Mouse (Mus musculus) hindbrain, embryonic 16.5 days (tissue): ENCODE results near the gene Gas2l3. TPM values are rescaled to one million over a fixed set of nuclear protein-coding genes. Genes with fewer than 3 reads are reported as not detected.
A peak's percentile ranks its signal among the peaks of the same experiment; 100 is the strongest.

ENCODE experiments used
- ATAC-seq: fragments of 200-750 bp; cut with Nextera tagmentation; 2 replicates; pipeline ENCODE4 v1.8.0; 2017; ENCODE audit warnings: moderate TSS enrichment, moderate library complexity
- H3K27ac ChIP-seq: fragments of 300-500 bp; sonication (generic); 2 replicates; pipeline ENCODE4 v1.5.1; 2014; ENCODE audit warnings: low read depth, mild to moderate bottlenecking, control low read depth, low read length, moderate library complexity
- H3K27me3 ChIP-seq: fragments of 300-500 bp; sonication (generic); replicated peaks from 2 replicates; pipeline ENCODE4 v1.6.1; 2014; ENCODE audit warnings: low read length; ENCODE audit not compliant: control insufficient read depth, insufficient read depth
- H3K36me3 ChIP-seq: fragments of 300-500 bp; sonication (generic); 2 replicates; pipeline ENCODE4 v1.6.1; 2014; ENCODE audit warnings: mild to moderate bottlenecking, low read length, moderate library complexity, mixed read lengths; ENCODE audit not compliant: control insufficient read depth, insufficient read depth
- H3K4me1 ChIP-seq: fragments of 300-500 bp; sonication (generic); 2 replicates; pipeline ENCODE4 v1.6.1; 2014; ENCODE audit warnings: low read depth, low read length; ENCODE audit not compliant: control insufficient read depth, insufficient read depth
- H3K4me2 ChIP-seq: fragments of 300-500 bp; sonication (generic); 2 replicates; pipeline ENCODE4 v1.6.1; 2014; ENCODE audit warnings: mild to moderate bottlenecking, low read length, control low read depth, moderate library complexity
- H3K4me3 ChIP-seq: fragments of 300-500 bp; sonication (generic); 2 replicates; pipeline ENCODE4 v1.5.1; 2014; ENCODE audit warnings: mild to moderate bottlenecking, low read length, control low read depth, moderate library complexity
- H3K9ac ChIP-seq: fragments of 300-500 bp; sonication (generic); 2 replicates; pipeline ENCODE4 v1.6.1; 2014; ENCODE audit warnings: low read depth, mild to moderate bottlenecking, control low read depth, low read length, moderate library complexity
- H3K9me3 ChIP-seq: fragments of 300-500 bp; sonication (generic); 2 replicates; pipeline ENCODE4 v1.6.1; 2014; ENCODE audit warnings: mild to moderate bottlenecking, low read length, moderate library complexity; ENCODE audit not compliant: control insufficient read depth
- whole genome bisulfite sequencing: fragments of 180-500 bp; shearing (Covaris S2); extraction: QIAGEN DNeasy Blood & Tissue Kit; methylation state at CpG from one replicate; pipeline ENCODE4 v1.1.7; 2014; 5-methylcytosine and 5-hydroxymethylcytosine counted together
- polyA plus RNA-seq: library from polyadenylated mRNA; unstranded; fragments of >200 nt; fragmentation: Nextera tagmentation; extraction: Ambion mirVana; gene quantifications from 2 replicates; pipeline ENCODE4 v1.2.1, GENCODE M21; 2015

Gene Gas2l3
- polyA plus RNA-seq, 1 experiment from 2014 or later: 6.2 TPM

DNA sequence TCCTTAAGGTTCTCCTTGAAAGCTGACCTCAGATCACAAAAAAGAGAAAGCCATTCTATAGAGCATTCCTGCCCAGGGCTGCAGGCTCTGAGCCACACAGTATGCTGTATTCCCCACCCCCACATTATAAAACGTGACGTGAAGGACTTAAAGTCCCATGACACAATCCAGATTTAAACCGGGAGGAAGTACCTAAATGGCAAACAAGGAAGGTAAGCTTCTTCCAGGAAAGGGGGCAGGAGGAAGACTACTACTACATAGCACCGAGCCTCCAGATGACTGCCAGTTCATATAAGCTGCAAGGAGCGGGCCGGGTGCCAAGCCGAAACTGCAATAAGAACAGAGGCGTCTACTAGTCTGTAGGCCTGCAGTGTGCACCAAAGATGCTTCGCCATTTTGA, 7.8 kb downstream of the Gas2l3 start:
- H3K4me3 ChIP-seq: no peak overlapping the region
- no peak overlapping the region for H3K9ac ChIP-seq
- H3K27ac ChIP-seq: no peak overlapping the region
- peak overlapping the region; percentile 19; the same call in 1 of the 2 replicates for H3K4me2 ChIP-seq
- H3K9me3 ChIP-seq: no peaks in the 10 kb centered on the region
- H3K27me3 ChIP-seq: peaks cover 14% of the 10 kb centered on the region
- H3K4me1 ChIP-seq: peaks cover 3% of the 10 kb centered on the region
- 57% methylated on average over 9 of the region's 9 CpGs for WGBS
- ATAC-seq: no peak
- no peaks in the 10 kb centered on the region for H3K36me3 ChIP-seq

DNA sequence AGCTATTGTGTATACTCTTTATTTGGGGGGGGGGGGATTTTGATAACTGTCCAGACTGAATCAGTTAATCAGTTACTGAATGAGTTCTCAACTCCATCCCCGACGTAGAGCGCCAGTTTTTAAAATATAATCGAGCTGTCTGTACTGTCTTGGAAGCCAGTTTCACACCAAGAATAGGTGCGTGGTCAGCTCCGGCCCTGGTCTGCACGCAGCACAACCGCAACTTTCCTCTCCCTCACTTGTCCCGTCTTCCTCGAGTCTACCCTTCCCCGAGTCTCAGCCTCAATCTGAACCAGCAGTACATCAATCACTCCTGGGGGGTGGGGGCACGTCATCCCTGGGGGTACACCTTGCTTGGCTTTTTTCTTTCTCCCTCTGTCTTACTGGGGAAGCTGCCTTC, 8.4 kb downstream of the Gas2l3 start:
- Histone ChIP-seq H3K9me3 (no peaks in the 10 kb centered on the region), H3K4me2 (peak overlapping the region; percentile 40), H3K4me1 (peaks cover 3% of the 10 kb centered on the region), H3K4me3 (no peak overlapping the region), H3K36me3 (no peaks in the 10 kb centered on the region), H3K27me3 (peaks cover 14% of the 10 kb centered on the region), H3K9ac (no peak overlapping the region), H3K27ac (no peak overlapping the region)
- WGBS: 41% methylated on average over 12 of the region's 12 CpGs
- ATAC-seq: no peak

DNA sequence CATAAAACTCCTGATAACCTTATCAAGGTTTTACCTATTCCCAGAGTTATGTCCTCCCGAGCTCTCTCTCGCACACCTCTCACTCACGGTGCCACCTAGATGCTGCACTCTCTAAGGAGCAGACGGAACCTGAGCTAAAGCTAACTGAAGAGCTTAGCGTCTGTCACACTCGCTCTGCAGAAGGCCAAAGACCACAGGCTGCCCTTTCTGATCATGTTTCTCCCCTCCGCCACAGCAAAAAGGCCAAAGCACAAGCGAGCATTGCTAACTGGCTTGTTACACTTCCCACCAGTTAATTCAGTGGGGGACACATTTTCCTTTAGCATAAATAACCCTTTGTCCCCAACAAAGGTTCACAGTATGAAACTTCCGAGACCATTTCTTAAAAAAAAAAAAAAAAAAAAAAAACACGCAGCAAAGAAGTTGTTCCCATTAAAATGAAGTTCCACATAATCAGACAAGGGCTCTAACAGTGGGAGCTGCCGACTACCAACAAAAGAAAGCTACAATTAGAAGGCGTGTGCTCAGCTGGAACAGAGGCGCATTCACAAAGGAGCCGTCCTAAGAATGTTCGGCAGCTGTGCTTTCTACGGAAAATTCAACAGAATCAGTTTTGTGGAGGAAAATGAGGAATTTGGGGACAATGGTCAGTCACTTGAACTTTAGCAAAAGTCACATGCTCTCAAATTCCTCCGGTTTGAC, 9.1 kb downstream of the Gas2l3 start:
- 15% methylated on average over 17 of the region's 17 CpGs for WGBS
- H3K9me3 ChIP-seq: no peaks in the 10 kb centered on the region
- peaks cover 3% of the 10 kb centered on the region for H3K4me1 ChIP-seq
- H3K27ac ChIP-seq: no peak overlapping the region
- H3K27me3 ChIP-seq: peaks cover 14% of the 10 kb centered on the region
- H3K9ac ChIP-seq: no peak overlapping the region
- H3K4me3 ChIP-seq: no peak overlapping the region
- no peaks in the 10 kb centered on the region for H3K36me3 ChIP-seq
- ATAC-seq: no peak
- H3K4me2 ChIP-seq: peak overlapping the region; percentile 40

DNA sequence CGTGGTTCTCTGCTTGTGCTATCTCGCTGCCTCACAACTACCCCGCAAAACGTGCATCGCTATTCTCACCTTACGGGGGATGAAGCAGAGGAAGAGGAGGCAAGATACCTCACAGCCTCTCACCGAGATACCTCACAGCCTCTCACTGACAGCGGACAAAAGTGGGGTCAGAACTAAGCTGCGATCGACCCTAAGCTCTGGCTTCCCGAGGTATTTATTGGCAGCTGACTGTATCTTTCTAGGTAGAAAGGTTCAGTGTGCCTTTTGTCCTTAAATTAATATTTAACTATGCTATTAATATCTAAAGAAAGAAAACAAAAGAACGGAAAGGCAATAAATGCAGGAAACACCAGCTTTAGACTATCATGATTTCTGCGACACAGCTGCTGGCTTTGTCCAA, 11.0 kb downstream of the Gas2l3 start:
- no peak overlapping the region for H3K27ac ChIP-seq
- 86% methylated on average over 13 of the region's 13 CpGs for WGBS
- H3K4me2 ChIP-seq: no peak overlapping the region
- H3K4me1 ChIP-seq: peaks cover 3% of the 10 kb centered on the region
- H3K9ac ChIP-seq: no peak overlapping the region
- no peak for ATAC-seq
- no peaks in the 10 kb centered on the region for H3K9me3 ChIP-seq
- no peak overlapping the region for H3K4me3 ChIP-seq
- H3K36me3 ChIP-seq: no peaks in the 10 kb centered on the region
- H3K27me3 ChIP-seq: peaks cover 12% of the 10 kb centered on the region

DNA sequence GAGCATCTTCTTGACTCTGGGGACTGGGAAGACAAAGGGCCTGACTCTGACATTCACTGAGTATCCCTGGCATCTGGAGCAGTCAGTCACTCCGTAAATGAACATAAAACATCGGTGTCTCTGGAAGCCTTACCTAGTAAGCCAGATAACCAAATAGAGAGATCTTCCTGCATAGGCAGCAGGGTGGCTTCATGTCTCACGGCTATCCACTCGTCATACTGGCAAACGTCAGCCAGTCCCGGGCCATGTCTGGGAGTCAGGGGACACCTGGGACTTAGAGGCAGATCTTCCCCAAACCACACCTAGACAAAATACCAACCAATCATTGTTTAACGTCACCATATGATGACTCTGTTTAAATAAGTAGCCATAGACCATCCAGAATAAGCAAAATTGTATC, 13.0 kb downstream of the Gas2l3 start:
- ATAC-seq: no peak
- Histone ChIP-seq H3K27ac (no peak overlapping the region), H3K4me3 (no peak overlapping the region), H3K4me1 (peaks cover 3% of the 10 kb centered on the region), H3K27me3 (peaks cover 7% of the 10 kb centered on the region), H3K9ac (no peak overlapping the region), H3K9me3 (no peaks in the 10 kb centered on the region), H3K4me2 (no peak overlapping the region), H3K36me3 (no peaks in the 10 kb centered on the region)
- WGBS: 93% methylated on average over 7 of the region's 7 CpGs

DNA sequence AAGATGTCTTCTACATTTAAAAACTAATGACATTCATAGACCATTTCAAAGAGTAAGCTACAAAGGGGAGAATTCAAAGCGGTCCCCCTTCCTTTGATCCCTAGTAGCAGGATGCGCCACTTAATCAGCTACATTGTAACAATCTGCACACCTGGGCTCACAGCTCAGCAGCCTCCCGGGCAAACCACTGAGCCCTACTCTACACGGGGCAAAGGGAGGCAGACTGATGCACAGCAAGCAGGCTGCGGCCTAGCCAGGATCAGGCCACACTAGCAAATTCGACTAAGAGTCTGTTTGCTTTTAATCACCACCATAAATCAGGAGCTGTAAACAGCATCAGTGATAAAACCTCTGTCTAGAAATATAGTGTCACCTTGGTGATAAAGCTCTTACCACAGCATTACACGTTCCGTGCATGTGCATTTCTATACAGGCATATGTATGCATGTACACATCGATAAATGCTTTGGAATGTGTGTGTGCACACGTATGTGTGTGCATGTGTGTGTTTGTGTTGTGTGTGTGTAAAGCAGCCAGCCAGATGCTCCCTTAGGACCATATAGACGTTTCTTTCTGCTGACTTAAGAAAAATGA, 18.9 kb downstream of the Gas2l3 start:
- WGBS: 83% methylated on average over 11 of the region's 11 CpGs
- Histone ChIP-seq H3K4me3 (no peak overlapping the region), H3K4me2 (no peak overlapping the region), H3K27ac (no peak overlapping the region), H3K9me3 (no peaks in the 10 kb centered on the region), H3K27me3 (no peaks in the 10 kb centered on the region), H3K9ac (no peak overlapping the region), H3K36me3 (no peaks in the 10 kb centered on the region), H3K4me1 (no peaks in the 10 kb centered on the region)
- ATAC-seq: no peak

DNA sequence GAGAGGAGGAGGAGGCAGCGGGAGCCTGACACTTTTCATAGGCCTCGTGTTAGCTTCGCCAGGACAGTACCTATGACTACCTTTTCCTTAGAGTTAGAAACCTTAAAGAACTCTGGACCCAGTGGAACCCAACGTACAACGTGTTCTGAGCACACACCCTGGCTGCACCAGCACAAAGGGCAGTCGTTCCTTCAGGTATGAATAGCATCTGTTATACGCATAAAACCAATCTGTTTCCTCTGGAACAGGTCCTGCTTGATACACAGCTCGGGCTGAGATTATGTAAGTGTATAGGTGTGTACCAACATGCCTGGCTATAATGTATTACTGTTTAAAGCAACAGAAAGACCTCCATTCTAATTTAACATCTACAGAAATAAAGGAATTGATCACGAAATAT, 19.6 kb downstream of the Gas2l3 start:
- Histone ChIP-seq H3K4me3 (no peak overlapping the region), H3K9ac (no peak overlapping the region), H3K9me3 (no peaks in the 10 kb centered on the region), H3K36me3 (no peaks in the 10 kb centered on the region), H3K4me2 (no peak overlapping the region), H3K27ac (no peak overlapping the region), H3K27me3 (no peaks in the 10 kb centered on the region), H3K4me1 (no peaks in the 10 kb centered on the region)
- no peak for ATAC-seq
- WGBS: 93% methylated on average over 9 of the region's 9 CpGs

DNA sequence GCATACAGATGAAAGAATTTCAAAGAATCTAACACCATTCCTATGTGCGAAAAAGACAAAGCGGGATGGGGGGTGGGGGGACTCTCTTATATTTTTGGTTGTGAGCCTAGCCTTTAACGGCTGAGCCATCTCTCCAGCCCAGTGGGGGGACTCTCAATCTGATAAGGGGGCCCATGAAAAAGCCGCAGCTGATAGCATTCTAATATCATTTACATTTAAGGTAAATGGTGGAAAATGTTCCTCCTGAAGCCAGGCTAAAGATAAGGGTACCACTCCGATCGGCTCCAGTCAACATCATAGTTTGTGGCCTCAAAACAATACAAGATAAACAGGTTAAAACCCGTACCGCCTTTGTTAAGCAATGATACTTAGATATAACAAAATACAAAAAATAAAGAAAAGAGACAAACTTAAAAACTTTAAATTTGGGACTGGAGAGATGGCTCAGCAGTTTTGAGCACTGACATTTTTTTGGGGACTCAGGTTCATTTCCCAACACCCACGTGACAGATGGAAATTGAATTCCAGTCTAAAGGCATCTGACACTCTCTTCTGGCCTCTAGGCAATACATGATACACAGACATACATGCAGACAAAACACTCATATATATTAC, 20.5 kb downstream of the Gas2l3 start:
- no peaks in the 10 kb centered on the region for H3K36me3 ChIP-seq
- H3K4me3 ChIP-seq: no peak overlapping the region
- ATAC-seq: no peak
- no peaks in the 10 kb centered on the region for H3K4me1 ChIP-seq
- 93% methylated on average over 9 of the region's 9 CpGs for WGBS
- no peak overlapping the region for H3K4me2 ChIP-seq
- no peaks in the 10 kb centered on the region for H3K9me3 ChIP-seq
- H3K27ac ChIP-seq: no peak overlapping the region
- H3K27me3 ChIP-seq: no peaks in the 10 kb centered on the region
- no peak overlapping the region for H3K9ac ChIP-seq

DNA sequence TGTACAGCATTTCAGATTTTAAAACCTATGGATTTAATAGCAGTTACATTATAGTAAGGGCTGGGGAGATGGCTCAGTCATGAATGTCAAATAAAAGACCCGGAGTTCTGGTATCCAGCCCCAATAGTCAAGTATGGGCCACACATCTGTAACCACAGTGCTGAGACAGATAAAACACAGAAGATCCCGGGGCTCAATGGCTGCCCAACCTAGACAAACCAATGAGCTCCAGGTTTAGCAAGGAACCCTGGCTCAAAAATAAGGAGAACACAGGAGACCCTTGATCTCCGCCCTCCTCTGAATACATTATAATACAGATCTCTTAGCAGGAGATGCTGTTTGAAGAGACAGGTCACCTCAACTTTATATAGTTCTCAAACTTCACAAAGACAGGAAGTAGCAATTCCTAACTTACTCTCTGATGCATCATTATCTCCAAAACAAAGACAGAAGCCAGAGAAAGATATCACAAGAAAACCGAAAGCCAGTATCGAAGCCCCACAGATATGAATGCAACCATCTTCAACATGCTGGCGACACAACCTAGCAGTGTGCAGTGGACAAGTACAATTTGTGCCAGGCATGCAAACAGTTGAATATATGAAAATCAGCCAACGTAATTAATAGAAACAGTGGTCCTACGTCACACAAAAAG, 21.1 kb downstream of the Gas2l3 start:
- no peak overlapping the region for H3K4me2 ChIP-seq
- WGBS: 94% methylated on average over 8 of the region's 8 CpGs
- no peak overlapping the region for H3K27ac ChIP-seq
- H3K9ac ChIP-seq: no peak overlapping the region
- H3K27me3 ChIP-seq: no peaks in the 10 kb centered on the region
- no peak overlapping the region for H3K4me3 ChIP-seq
- H3K36me3 ChIP-seq: no peaks in the 10 kb centered on the region
- H3K4me1 ChIP-seq: no peaks in the 10 kb centered on the region
- no peaks in the 10 kb centered on the region for H3K9me3 ChIP-seq
- ATAC-seq: no peak
